Mouse (Mus musculus): ENCODE results near the gene Olfr348. TPM values are rescaled to one million over a fixed set of nuclear protein-coding genes. Genes with fewer than 3 reads are reported as not detected.

The Olfr348 gene
- polyA plus RNA-seq (2017; shearing (Covaris generic)), result not detected

DNA sequence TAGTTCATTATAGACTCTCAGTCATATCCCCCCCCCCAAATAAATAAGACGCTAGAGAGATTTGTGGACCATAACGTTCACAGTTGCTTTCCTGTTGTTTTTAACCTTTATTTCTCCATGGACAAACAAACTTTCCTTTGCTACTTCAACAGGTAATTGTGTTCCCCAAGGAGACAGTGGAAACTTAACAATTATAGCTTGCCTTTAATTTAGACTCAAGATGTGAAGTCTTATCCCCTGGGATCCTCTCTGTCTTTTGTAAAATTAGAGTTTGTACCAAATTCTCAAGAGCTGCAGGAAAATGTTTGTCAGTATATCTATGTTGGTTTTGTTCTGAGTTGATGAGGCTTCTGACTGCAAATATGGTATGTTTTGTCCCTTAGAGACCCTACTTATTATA, at the start of gene Olfr348:
Gene Olfr348, plus strand, starts transcription at position 301 of the 400 bp plus-strand sequence.

DNA sequence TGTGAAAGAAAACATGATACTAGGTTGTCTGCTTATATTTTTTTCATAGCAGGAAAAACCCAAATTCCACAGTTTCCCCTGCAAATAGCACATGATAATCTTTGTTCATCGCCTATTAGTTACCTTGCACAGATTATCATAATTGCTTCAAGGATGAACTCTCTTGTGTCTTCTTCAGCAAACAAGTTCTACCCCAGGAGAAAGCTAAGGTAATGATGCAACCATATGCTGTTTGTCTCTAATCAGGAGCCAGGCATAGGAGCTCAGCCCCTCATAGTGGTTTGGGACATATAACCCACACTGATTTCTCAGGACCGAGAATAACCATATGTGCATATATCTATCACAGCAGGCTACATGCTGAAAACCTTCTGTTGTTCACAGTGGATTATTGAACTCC, 6.2 kb downstream of the Olfr348 start, which contains the start of gene Olfr50:
Gene Olfr50, plus strand, starts transcription at position 301 of the 400 bp plus-strand sequence.

DNA sequence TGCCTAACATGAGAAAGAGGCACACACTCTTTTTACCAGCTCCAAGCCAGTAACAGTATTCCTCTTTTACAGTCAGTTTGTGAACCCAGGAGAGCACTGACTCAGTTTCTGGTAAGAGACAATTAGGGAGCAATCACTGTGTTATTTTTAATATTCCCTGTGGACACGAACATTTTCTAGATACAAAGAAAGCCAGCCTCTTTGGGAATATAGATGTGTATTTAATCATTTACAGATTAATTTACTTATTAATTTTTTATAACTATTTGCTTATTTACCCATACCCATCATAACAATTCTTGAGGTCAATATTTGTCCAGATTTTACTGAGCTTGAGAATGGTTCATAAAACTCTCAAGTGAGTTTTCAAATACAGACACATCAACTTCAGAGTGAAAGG, 32.9 kb downstream of the Olfr348 start, which contains the start of gene Olfr3:
Gene Olfr3, minus strand, starts transcription at position 101 of the 400 bp plus-strand sequence.

Other genes starting within 250 kb of the Olfr348 start
- not detected for gene Olfr344, start 217.6 kb upstream of the Olfr348 start, polyA plus RNA-seq (2017; shearing (Covaris generic))
- gene Olfr345, start 144.2 kb upstream of the Olfr348 start, polyA plus RNA-seq (2017; shearing (Covaris generic)), result not detected
- not detected for gene Olfr346, start 98.5 kb upstream of the Olfr348 start, polyA plus RNA-seq (2017; shearing (Covaris generic))
- not detected for gene Olfr347, start 52.4 kb upstream of the Olfr348 start, polyA plus RNA-seq (2017; shearing (Covaris generic))
- 0.11 TPM for gene Olfr50, start 6.3 kb downstream of the Olfr348 start, polyA plus RNA-seq (2017; shearing (Covaris generic))
- not detected for gene Olfr3, start 32.8 kb downstream of the Olfr348 start, polyA plus RNA-seq (2017; shearing (Covaris generic))
- not detected for gene Olfr350, start 62.0 kb downstream of the Olfr348 start, polyA plus RNA-seq (2017; shearing (Covaris generic))
- gene Olfr351, start 78.4 kb downstream of the Olfr348 start, polyA plus RNA-seq (2017; shearing (Covaris generic)), result not detected
- gene Olfr352, start 84.2 kb downstream of the Olfr348 start, polyA plus RNA-seq (2017; shearing (Covaris generic)), result not detected
- not detected for gene Olfr353, start 108.7 kb downstream of the Olfr348 start, polyA plus RNA-seq (2017; shearing (Covaris generic))
- not detected for gene Olfr354, start 121.4 kb downstream of the Olfr348 start, polyA plus RNA-seq (2017; shearing (Covaris generic))
- gene Olfr355, start 144.6 kb downstream of the Olfr348 start, polyA plus RNA-seq (2017; shearing (Covaris generic)), result not detected
- gene Olfr356, start 152.8 kb downstream of the Olfr348 start, polyA plus RNA-seq (2017; shearing (Covaris generic)), result not detected
- gene Olfr357, start 209.6 kb downstream of the Olfr348 start, polyA plus RNA-seq (2017; shearing (Covaris generic)), result not detected
- 0.05 TPM for gene Olfr358, start 225.1 kb downstream of the Olfr348 start, polyA plus RNA-seq (2017; shearing (Covaris generic))

Measured in CD4-positive, CD25-positive, alpha-beta regulatory T cell (primary cell).